Mouse (Mus musculus): ENCODE data around the gene Lyzl4.

Gene Lyzl4

GRCm38 (mm10) chr9:121589533-121589932 is 52.4 kb downstream of the Lyzl4 start:
- Histone ChIP-seq H3K27me3 (ENCODE audit: insufficient read depth, low read length) (0 out of 2 replicates have a peak, but pooled peaks cover 6% of the 10 kb centered on the region), H3K36me3 (ENCODE audit: insufficient read depth, low read length) (no peaks in the 10 kb centered on the region), H3K4me1 (replicated peaks; ENCODE audit: low read depth, low read length) (peaks cover 12% of the 10 kb centered on the region), H3K9me3 (ENCODE audit: low read length) (peaks cover 10% of the 10 kb centered on the region; the same call in 1 of the 2 replicates), H3K4me3 (replicated peaks; ENCODE audit: low read length) (no peak overlapping the region)
- no peak for TF ChIP-seq POU5F1 (IDR thresholded peaks at IDR 0.05; ENCODE audit: borderline replicate concordance, low read length)
- TF ChIP-seq CTCF (conservative IDR thresholded peaks at IDR 0.05; ENCODE audit: low read length): no peak
- no peak for TF ChIP-seq NANOG (IDR thresholded peaks at IDR 0.05; ENCODE audit: borderline replicate concordance, low read length)

- no peak for TF ChIP-seq POU5F1 (IDR thresholded peaks at IDR 0.05; ENCODE audit: borderline replicate concordance, low read length)
- no peak for TF ChIP-seq NANOG (IDR thresholded peaks at IDR 0.05; ENCODE audit: borderline replicate concordance, low read length)
- no peak for TF ChIP-seq CTCF (conservative IDR thresholded peaks at IDR 0.05; ENCODE audit: low read length)
- Histone ChIP-seq H3K27me3 (ENCODE audit: insufficient read depth, low read length) (no peaks in the 10 kb centered on the region), H3K4me1 (replicated peaks; ENCODE audit: low read depth, low read length) (no peaks in the 10 kb centered on the region), H3K36me3 (ENCODE audit: insufficient read depth, low read length) (no peaks in the 10 kb centered on the region), H3K9me3 (ENCODE audit: low read length) (peaks cover 7% of the 10 kb centered on the region), H3K4me3 (replicated peaks; ENCODE audit: low read length) (no peak overlapping the region)
Observed at GRCm38 (mm10) chr9:121574380-121574779, 67.5 kb downstream of the Lyzl4 start.

- Histone ChIP-seq H3K36me3 (ENCODE audit: insufficient read depth, low read length) (no peaks in the 10 kb centered on the region), H3K4me1 (replicated peaks; ENCODE audit: low read depth, low read length) (no peaks in the 10 kb centered on the region), H3K9me3 (ENCODE audit: low read length) (peaks cover 10% of the 10 kb centered on the region), H3K27me3 (ENCODE audit: insufficient read depth, low read length) (no peaks in the 10 kb centered on the region), H3K4me3 (replicated peaks; ENCODE audit: low read length) (no peak overlapping the region)
- TF ChIP-seq CTCF (conservative IDR thresholded peaks at IDR 0.05; ENCODE audit: low read length) (no peak), POU5F1 (IDR thresholded peaks at IDR 0.05; ENCODE audit: borderline replicate concordance, low read length) (no peak), NANOG (IDR thresholded peaks at IDR 0.05; ENCODE audit: borderline replicate concordance, low read length) (no peak)
Observed at GRCm38 (mm10) chr9:121568451-121568850, 73.4 kb downstream of the Lyzl4 start.

GRCm38 (mm10) chr9:121566387-121566786 is 75.5 kb downstream of the Lyzl4 start:
- H3K4me3 ChIP-seq (replicated peaks; ENCODE audit: low read length): no peak overlapping the region
- TF ChIP-seq CTCF (conservative IDR thresholded peaks at IDR 0.05; ENCODE audit: low read length) (no peak), NANOG (IDR thresholded peaks at IDR 0.05; ENCODE audit: borderline replicate concordance, low read length) (no peak), POU5F1 (IDR thresholded peaks at IDR 0.05; ENCODE audit: borderline replicate concordance, low read length) (no peak)

DNA sequence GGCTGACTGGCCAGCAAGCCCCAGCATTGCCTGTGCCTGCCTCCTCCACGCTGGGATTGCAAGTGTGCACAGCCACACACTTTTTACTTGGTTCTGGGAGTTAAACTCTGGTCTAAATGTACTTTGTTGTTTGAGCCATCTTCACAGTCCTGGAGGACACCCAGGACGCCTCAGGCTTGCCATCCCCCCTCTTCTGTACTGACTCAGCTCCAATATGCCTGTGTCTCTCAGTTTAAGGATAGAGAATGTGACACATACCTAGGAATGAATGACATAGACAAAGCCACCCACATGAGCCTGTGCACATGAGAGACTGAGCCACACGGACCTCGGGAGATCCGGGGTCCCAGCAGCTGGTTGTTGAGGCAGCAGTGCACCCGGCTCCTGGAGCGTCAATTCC is 78.6 kb downstream of the Lyzl4 start:
- Histone ChIP-seq H3K4me1 (replicated peaks; ENCODE audit: low read depth, low read length) (no peaks in the 10 kb centered on the region), H3K4me3 (replicated peaks; ENCODE audit: low read length) (no peak overlapping the region), H3K36me3 (ENCODE audit: insufficient read depth, low read length) (no peaks in the 10 kb centered on the region), H3K27me3 (ENCODE audit: insufficient read depth, low read length) (no peaks in the 10 kb centered on the region), H3K9me3 (ENCODE audit: low read length) (no peaks in the 10 kb centered on the region)
- no peak for TF ChIP-seq CTCF (conservative IDR thresholded peaks at IDR 0.05; ENCODE audit: low read length)
- no peak for TF ChIP-seq NANOG (IDR thresholded peaks at IDR 0.05; ENCODE audit: borderline replicate concordance, low read length)
- no peak for TF ChIP-seq POU5F1 (IDR thresholded peaks at IDR 0.05; ENCODE audit: borderline replicate concordance, low read length)

More at GRCm38 (mm10) chr9:121566387-121566786, 75.5 kb downstream of the Lyzl4 start:
- no peaks in the 10 kb centered on the region for H3K36me3 ChIP-seq (ENCODE audit: insufficient read depth, low read length)
- H3K4me1 ChIP-seq (replicated peaks; ENCODE audit: low read depth, low read length): no peaks in the 10 kb centered on the region
- H3K9me3 ChIP-seq (ENCODE audit: low read length): peaks cover 10% of the 10 kb centered on the region
- no peaks in the 10 kb centered on the region for H3K27me3 ChIP-seq (ENCODE audit: insufficient read depth, low read length)

GRCm38 (mm10) chr9:121560515-121560914 is 81.4 kb downstream of the Lyzl4 start:
- Histone ChIP-seq H3K4me3 (replicated peaks; ENCODE audit: low read length) (no peak overlapping the region), H3K4me1 (replicated peaks; ENCODE audit: low read depth, low read length) (no peaks in the 10 kb centered on the region), H3K27me3 (ENCODE audit: insufficient read depth, low read length) (no peaks in the 10 kb centered on the region), H3K9me3 (ENCODE audit: low read length) (no peaks in the 10 kb centered on the region), H3K36me3 (ENCODE audit: insufficient read depth, low read length) (no peaks in the 10 kb centered on the region)
- no peak for TF ChIP-seq CTCF (conservative IDR thresholded peaks at IDR 0.05; ENCODE audit: low read length)
- TF ChIP-seq POU5F1 (IDR thresholded peaks at IDR 0.05; ENCODE audit: borderline replicate concordance, low read length): no peak
- TF ChIP-seq NANOG (IDR thresholded peaks at IDR 0.05; ENCODE audit: borderline replicate concordance, low read length): no peak

GRCm38 (mm10) chr9:121558167-121558566 is 83.7 kb downstream of the Lyzl4 start:
- H3K4me3 ChIP-seq (replicated peaks; ENCODE audit: low read length): no peak overlapping the region
- no peaks in the 10 kb centered on the region for H3K4me1 ChIP-seq (replicated peaks; ENCODE audit: low read depth, low read length)
- H3K36me3 ChIP-seq (ENCODE audit: insufficient read depth, low read length): no peaks in the 10 kb centered on the region
- TF ChIP-seq CTCF (conservative IDR thresholded peaks at IDR 0.05; ENCODE audit: low read length): no peak
- no peak for TF ChIP-seq POU5F1 (IDR thresholded peaks at IDR 0.05; ENCODE audit: borderline replicate concordance, low read length)
- TF ChIP-seq NANOG (IDR thresholded peaks at IDR 0.05; ENCODE audit: borderline replicate concordance, low read length): no peak
- no peaks in the 10 kb centered on the region for H3K9me3 ChIP-seq (ENCODE audit: low read length)
- no peaks in the 10 kb centered on the region for H3K27me3 ChIP-seq (ENCODE audit: insufficient read depth, low read length)

GRCm38 (mm10) chr9:121556913-121557312 is 85.0 kb downstream of the Lyzl4 start:
- TF ChIP-seq CTCF (conservative IDR thresholded peaks at IDR 0.05; ENCODE audit: low read length): no peak
- no peak for TF ChIP-seq POU5F1 (IDR thresholded peaks at IDR 0.05; ENCODE audit: borderline replicate concordance, low read length)
- TF ChIP-seq NANOG (IDR thresholded peaks at IDR 0.05; ENCODE audit: borderline replicate concordance, low read length): no peak
- H3K4me1 ChIP-seq (replicated peaks; ENCODE audit: low read depth, low read length): no peaks in the 10 kb centered on the region
- H3K4me3 ChIP-seq (replicated peaks; ENCODE audit: low read length): no peak overlapping the region
- no peaks in the 10 kb centered on the region for H3K36me3 ChIP-seq (ENCODE audit: insufficient read depth, low read length)
- no peaks in the 10 kb centered on the region for H3K27me3 ChIP-seq (ENCODE audit: insufficient read depth, low read length)
- H3K9me3 ChIP-seq (ENCODE audit: low read length): no peaks in the 10 kb centered on the region

DNA sequence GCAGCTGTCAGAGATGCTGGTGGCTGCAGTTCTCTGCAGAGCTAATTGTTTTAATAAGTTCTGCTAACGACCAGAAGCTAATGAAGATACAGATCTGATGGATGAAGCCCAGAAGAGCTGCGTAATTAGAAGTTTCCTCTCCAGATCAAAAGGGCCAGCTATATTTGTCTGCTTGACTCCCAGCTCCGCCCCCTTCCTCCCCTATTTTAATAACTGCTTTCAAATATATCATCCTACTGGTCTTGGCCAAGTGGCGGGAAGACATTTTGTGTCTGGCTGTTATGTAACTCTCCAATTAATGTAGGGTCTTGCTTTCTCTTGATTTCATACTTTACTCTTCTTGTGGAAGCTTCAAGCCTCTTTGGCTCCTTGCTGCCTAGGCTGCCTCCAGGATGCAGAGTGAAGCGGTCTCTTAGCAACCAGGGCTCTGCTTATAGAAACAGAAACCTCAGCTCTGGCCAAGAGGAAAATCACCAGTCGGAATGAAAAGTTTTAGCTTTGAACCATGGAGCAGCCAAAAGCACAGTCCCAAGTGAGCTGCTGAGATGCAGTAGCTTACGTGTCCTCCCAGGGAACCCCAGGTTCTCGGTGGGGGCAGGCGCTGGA is 86.4 kb downstream of the Lyzl4 start:
- Histone ChIP-seq H3K4me3 (replicated peaks; ENCODE audit: low read length) (no peak overlapping the region), H3K36me3 (ENCODE audit: insufficient read depth, low read length) (no peaks in the 10 kb centered on the region), H3K4me1 (replicated peaks; ENCODE audit: low read depth, low read length) (no peaks in the 10 kb centered on the region), H3K9me3 (ENCODE audit: low read length) (no peaks in the 10 kb centered on the region), H3K27me3 (ENCODE audit: insufficient read depth, low read length) (no peaks in the 10 kb centered on the region)
- TF ChIP-seq CTCF (conservative IDR thresholded peaks at IDR 0.05; ENCODE audit: low read length) (no peak), NANOG (IDR thresholded peaks at IDR 0.05; ENCODE audit: borderline replicate concordance, low read length) (no peak), POU5F1 (IDR thresholded peaks at IDR 0.05; ENCODE audit: borderline replicate concordance, low read length) (no peak)
